Mouse (Mus musculus) hindbrain, postnatal 0 days (tissue): Measurements from ENCODE around the gene 2210010C04Rik. TPM values are rescaled to one million over a fixed set of nuclear protein-coding genes. Genes with fewer than 3 reads are reported as not detected.

ENCODE experiments used
- ATAC-seq: fragments of 200-750 bp; cut with Nextera tagmentation; 2 replicates; pipeline ENCODE4 v1.8.0; 2017; ENCODE audit warnings: mild to moderate bottlenecking, moderate TSS enrichment, moderate library complexity
- DNase-seq: peaks from one replicate; pipeline ENCODE4 v3.0.0-alpha.2; 2015; ENCODE audit warnings: low spot score
- H3K27ac ChIP-seq: fragments of 300-500 bp; sonication (generic); 2 replicates; pipeline ENCODE4 v1.5.1; 2014; ENCODE audit warnings: mild to moderate bottlenecking
- H3K27me3 ChIP-seq: fragments of 300-500 bp; sonication (generic); 2 replicates; pipeline ENCODE4 v1.6.1; 2014; ENCODE audit warnings: low read length, mixed read lengths; ENCODE audit not compliant: insufficient read depth
- H3K36me3 ChIP-seq: fragments of 300-500 bp; sonication (generic); 2 replicates; pipeline ENCODE4 v1.6.1; 2014; ENCODE audit warnings: low read length, mixed read lengths; ENCODE audit not compliant: insufficient read depth
- H3K4me1 ChIP-seq: fragments of 300-500 bp; sonication (generic); 2 replicates; pipeline ENCODE4 v1.6.1; 2014; ENCODE audit warnings: antibody characterized with exemption, low read length, mixed read lengths; ENCODE audit not compliant: insufficient read depth
- H3K4me2 ChIP-seq: fragments of 300-500 bp; sonication (generic); 2 replicates; pipeline ENCODE4 v1.6.1; 2014; ENCODE audit warnings: low read depth, mild to moderate bottlenecking, low read length, moderate library complexity, mixed read lengths
- H3K4me3 ChIP-seq: fragments of 300-500 bp; sonication (generic); 2 replicates; pipeline ENCODE4 v1.5.1; 2014; ENCODE audit warnings: low read length
- H3K9ac ChIP-seq: fragments of 300-500 bp; sonication (generic); replicated peaks from 2 replicates; pipeline ENCODE4 v1.6.1; 2014; ENCODE audit warnings: mild to moderate bottlenecking, low read length, moderate library complexity, mixed read lengths
- H3K9me3 ChIP-seq: fragments of 300-500 bp; sonication (generic); 2 replicates; pipeline ENCODE4 v1.6.1; 2016; ENCODE audit warnings: low read length, mixed read lengths
- CTCF ChIP-seq: IDR thresholded peaks from 2 replicates; pipeline ENCODE4 v1.5.1; 2016; ENCODE audit warnings: antibody characterized with exemption, control low read depth, low read depth
- WGBS: fragments of 180-500 bp; shearing (Covaris S2); extraction: QIAGEN DNeasy Blood & Tissue Kit; methylation state at CpG from one replicate; pipeline ENCODE4 v1.1.7; 2014; 5-methylcytosine and 5-hydroxymethylcytosine counted together
- polyA plus RNA-seq: library from polyadenylated mRNA; unstranded; fragments of >200 nt; fragmentation: Nextera tagmentation; extraction: Ambion mirVana; gene quantifications from 2 replicates; pipeline ENCODE4 v1.2.1, GENCODE M21; 2015
- total RNA-seq: library from RNA; depleted of rRNA; stranded (reverse); fragments of >200 nt; gene quantifications from 2 replicates; pipeline ENCODE4 v1.2.3, GENCODE M21; 2014; rRNA removed

The 2210010C04Rik gene
- total RNA-seq: not detected in 2 replicates
- polyA plus RNA-seq: not detected in 2 replicates

GRCm38 (mm10) chr6:41035409-41035808 lies at the start of gene 2210010C04Rik:
2210010C04Rik (minus strand) TSS chr6:41035509.
- ATAC-seq (no peak), DNase-seq (no peak)
- Histone ChIP-seq H3K9me3 (no peaks in the 10 kb centered on the region), H3K4me3 (no peak within 1 kb of the TSS), H3K27me3 (no peaks in the 10 kb centered on the region), H3K27ac (no peak within 1 kb of the TSS), H3K4me1 (no peaks in the 10 kb centered on the region), H3K9ac (no peak within 1 kb of the TSS), H3K4me2 (no peak within 1 kb of the TSS), H3K36me3 (no peaks in the 10 kb centered on the region)
- TF ChIP-seq CTCF: no peak

- H3K27me3 ChIP-seq: no peaks in the 10 kb centered on the region
- no peaks in the 10 kb centered on the region for H3K36me3 ChIP-seq
- H3K27ac ChIP-seq: no peak overlapping the region
- no peak overlapping the region for H3K4me2 ChIP-seq
- no peaks in the 10 kb centered on the region for H3K9me3 ChIP-seq
- no peak for TF ChIP-seq CTCF
- DNase-seq: no peak
- H3K4me1 ChIP-seq: 0 out of 2 replicates have a peak, but pooled peaks cover 5% of the 10 kb centered on the region
- no peak overlapping the region for H3K9ac ChIP-seq
- ATAC-seq: no peak
- no peak overlapping the region for H3K4me3 ChIP-seq
Measured at GRCm38 (mm10) chr6:41080121-41080520, 44.8 kb upstream of the 2210010C04Rik start.

- ATAC-seq (peak; percentile 21; the same call in 1 of the 2 replicates), DNase-seq (peak; percentile 25)
- Histone ChIP-seq H3K36me3 (no peaks in the 10 kb centered on the region), H3K27ac (no peak overlapping the region), H3K9me3 (no peaks in the 10 kb centered on the region), H3K4me1 (0 out of 2 replicates have a peak, but pooled peaks cover 5% of the 10 kb centered on the region), H3K4me2 (no peak overlapping the region), H3K9ac (no peak overlapping the region), H3K4me3 (no peak overlapping the region), H3K27me3 (no peaks in the 10 kb centered on the region)
- no peak for TF ChIP-seq CTCF
- WGBS: 23% methylated on average over 3 of the region's 3 CpGs
Measured at GRCm38 (mm10) chr6:41078539-41079303, 43.4 kb upstream of the 2210010C04Rik start.

GRCm38 (mm10) chr6:41075753-41076152 lies 40.4 kb upstream of the 2210010C04Rik start:
- TF ChIP-seq CTCF: no peak
- no peaks in the 10 kb centered on the region for H3K27me3 ChIP-seq
- H3K4me3 ChIP-seq: no peak overlapping the region
- no peaks in the 10 kb centered on the region for H3K9me3 ChIP-seq
- no peak overlapping the region for H3K9ac ChIP-seq
- no peaks in the 10 kb centered on the region for H3K36me3 ChIP-seq
- no peak for ATAC-seq
- WGBS: 44% methylated on average over 2 of the region's 2 CpGs
- no peak for DNase-seq
- H3K4me1 ChIP-seq: 0 out of 2 replicates have a peak, but pooled peaks cover 5% of the 10 kb centered on the region
- H3K27ac ChIP-seq: no peak overlapping the region
- no peak overlapping the region for H3K4me2 ChIP-seq

- WGBS: 95% methylated on average over 6 of the region's 6 CpGs
- Histone ChIP-seq H3K36me3 (no peaks in the 10 kb centered on the region), H3K4me3 (no peak overlapping the region), H3K4me1 (no peaks in the 10 kb centered on the region), H3K4me2 (no peak overlapping the region), H3K9me3 (no peaks in the 10 kb centered on the region), H3K27me3 (no peaks in the 10 kb centered on the region), H3K27ac (no peak overlapping the region), H3K9ac (no peak overlapping the region)
- TF ChIP-seq CTCF: no peak
- no peak for ATAC-seq
- DNase-seq: no peak
Measured at GRCm38 (mm10) chr6:41063332-41063731, 28.0 kb upstream of the 2210010C04Rik start.

- no peak overlapping the region for H3K9ac ChIP-seq
- H3K4me3 ChIP-seq: no peak overlapping the region
- no peaks in the 10 kb centered on the region for H3K27me3 ChIP-seq
- H3K4me1 ChIP-seq: no peaks in the 10 kb centered on the region
- DNase-seq (no peak), ATAC-seq (no peak)
- no peaks in the 10 kb centered on the region for H3K36me3 ChIP-seq
- WGBS: 78% methylated on average over 3 of the region's 3 CpGs
- TF ChIP-seq CTCF: no peak
- no peak overlapping the region for H3K4me2 ChIP-seq
- H3K27ac ChIP-seq: no peak overlapping the region
- no peaks in the 10 kb centered on the region for H3K9me3 ChIP-seq
Measured at GRCm38 (mm10) chr6:41062746-41063145, 27.4 kb upstream of the 2210010C04Rik start.

GRCm38 (mm10) chr6:41062081-41062480 lies 26.8 kb upstream of the 2210010C04Rik start:
- no peaks in the 10 kb centered on the region for H3K4me1 ChIP-seq
- no peaks in the 10 kb centered on the region for H3K27me3 ChIP-seq
- H3K36me3 ChIP-seq: no peaks in the 10 kb centered on the region
- H3K4me3 ChIP-seq: no peak overlapping the region
- H3K27ac ChIP-seq: no peak overlapping the region
- no peak for ATAC-seq
- WGBS: 83% methylated on average over 2 of the region's 2 CpGs
- no peak overlapping the region for H3K9ac ChIP-seq
- DNase-seq: no peak
- no peak for TF ChIP-seq CTCF
- no peaks in the 10 kb centered on the region for H3K9me3 ChIP-seq
- H3K4me2 ChIP-seq: no peak overlapping the region
